ENCODE assay signal across 18 mouse cellular contexts in the genomic region with DNA sequence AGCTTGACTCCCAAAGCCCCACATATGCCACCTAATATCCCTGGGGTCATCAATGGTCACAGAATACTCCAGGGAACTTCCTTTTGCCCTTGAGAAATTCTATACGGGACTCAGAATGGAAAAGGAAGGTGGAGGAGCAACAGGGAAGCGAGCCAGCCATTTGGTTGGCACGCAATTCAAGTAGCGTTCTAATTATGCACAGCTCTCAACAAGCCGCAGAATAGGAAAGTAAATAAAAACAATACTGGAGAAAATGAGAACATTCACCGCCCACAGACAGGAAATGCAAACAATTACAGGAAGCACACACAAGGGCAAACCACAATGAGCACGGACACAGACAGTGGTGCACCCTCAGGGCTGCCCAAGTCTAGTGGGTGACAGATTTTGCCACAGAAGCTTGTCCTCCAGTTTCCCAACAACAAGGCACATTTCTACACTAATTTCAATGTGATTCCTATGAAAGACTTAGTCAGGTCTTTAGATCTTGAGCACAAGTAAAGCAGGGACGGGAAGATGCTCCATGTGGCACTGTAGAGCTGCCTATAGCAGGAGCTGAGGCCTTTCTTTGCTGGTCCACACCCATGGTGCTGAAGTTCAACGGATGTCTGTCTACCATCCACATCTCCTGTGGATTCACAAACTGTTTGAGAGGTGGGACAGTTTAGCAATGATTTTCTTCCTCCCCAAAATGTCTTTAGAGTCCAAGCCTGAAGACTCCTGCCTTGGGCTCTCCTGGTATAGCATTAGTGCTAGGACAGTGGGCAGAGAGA.
A peak's percentile ranks its signal among the peaks of the same experiment; 100 is the strongest.
DNase-seq lines count a peak whose midpoint lies in the region; TF ChIP-seq lines count a peak whose summit lies in the region.
"Had no signal": no experiment of that assay in that cellular context is flagged by ENCODE, and none has a peak within 500 bp of the region (broad histone marks: within the 10 kb centered on the region; RNA-seq: fewer than 3 reads in every experiment).

No protein-coding gene starts in this region.

- no peak for TF ChIP-seq CTCF in gastrocnemius, adult 2 months (IDR thresholded peaks at IDR 0.05)

- DNase-seq in gastrocnemius, adult 2 months = peak; percentile 43
- DNase-seq in gastrocnemius, postnatal 4 days (ENCODE audit: low spot score in 2 of 2) = no peak
- DNase-seq in right cerebral cortex, adult 2 months (ENCODE audit: low spot score in 2 of 2) = peak; percentile 44 to 47
- DNase-seq in right cerebral cortex, adult 18-20 months = no peak
- peak; percentile 13 for DNase-seq in ZHBTc4 (ENCODE audit: low read depth, low spot score)
- DNase-seq in lung, postnatal 25 days (ENCODE audit: low spot score) = peak; percentile 32
- DNase-seq in spleen, postnatal 10 days (ENCODE audit: low spot score in 2 of 2) = no peak
- no peak for DNase-seq in embryo, embryonic 10.5 days (ENCODE audit: low spot score)
- DNase-seq: heart, postnatal 36 days; thymus, postnatal 25 days had no signal

- H3K4me3 ChIP-seq in gastrocnemius, adult 2 months = no peak overlapping the region
- H3K4me3 ChIP-seq: embryonic facial prominence, embryonic 15.5 days; forebrain, embryonic 15.5 days; heart, embryonic 12.5 days; limb, embryonic 10.5 days; midbrain, embryonic 15.5 days; neural tube, embryonic 12.5 days had no signal

- intact Hi-C loops in gastrocnemius, adult 2 months (cut with DNase I) = no loop called here

- peak overlapping the region; percentile 38 for H3K27ac ChIP-seq in gastrocnemius, adult 2 months
- H3K27ac ChIP-seq: embryonic facial prominence, embryonic 15.5 days; forebrain, embryonic 15.5 days; limb, embryonic 10.5 days; liver, embryonic 14.5 days; midbrain, embryonic 15.5 days; neural tube, embryonic 12.5 days; stomach, postnatal 0 days had no signal

Comparison
In these comparisons a context has a peak if more than half of its experiments do, and no peak if none do; other contexts are left out.
1. DNase-seq: peak in gastrocnemius, adult 2 months (single experiment), right cerebral cortex, adult 2 months (2 of 2), ZHBTc4 (single experiment) and lung, postnatal 25 days (single experiment); none in gastrocnemius, postnatal 4 days (0 of 2), right cerebral cortex, adult 18-20 months (single experiment), spleen, postnatal 10 days (0 of 2) and embryo, embryonic 10.5 days (single experiment).